Comparison of ENCODE assay signal across 15 mouse cellular contexts in genomic region chr6:137472129-137472528, GRCm38 (mm10).
DNase-seq lines count a peak whose midpoint lies in the region; ATAC-seq and TF ChIP-seq lines count a peak whose summit lies in the region.
"Had no signal": no experiment of that assay in that cellular context is flagged by ENCODE, and none has a peak within 500 bp of the region (broad histone marks: within the 10 kb centered on the region; RNA-seq: fewer than 3 reads in every experiment).

No protein-coding gene starts in this region.

- peaks cover 10% of the 10 kb centered on the region for H3K9me3 ChIP-seq in heart, embryonic 13.5 days
- no peaks in the 10 kb centered on the region for H3K9me3 ChIP-seq in hindbrain, embryonic 13.5 days
- 0 out of 2 replicates have a peak, but pooled peaks cover 5% of the 10 kb centered on the region for H3K9me3 ChIP-seq in neural tube, embryonic 12.5 days
- H3K9me3 ChIP-seq: limb, embryonic 15.5 days; lung, embryonic 15.5 days had no signal

- peak overlapping the region; percentile 96 for H3K27ac ChIP-seq in heart, embryonic 13.5 days (replicated peaks)
- H3K27ac ChIP-seq in hindbrain, embryonic 13.5 days: peak overlapping the region; percentile 4; the same call in 1 of the 2 replicates
- no peak overlapping the region for H3K27ac ChIP-seq in neural tube, embryonic 12.5 days
- H3K27ac ChIP-seq: kidney, postnatal 0 days; lung, embryonic 15.5 days had no signal

- DNase-seq in heart, postnatal 25 days (ENCODE audit: low spot score): no peak
- peak; percentile 80 for DNase-seq in brain, embryonic 14.5 days (ENCODE audit: low read depth)
- no peak for DNase-seq in thymus, postnatal 36 days
- DNase-seq in spleen, adult 12 weeks (ENCODE audit: low spot score): no peak
- DNase-seq: gastrocnemius, postnatal 25 days; heart, postnatal 4 days; thymus, postnatal 4 days had no signal

- H3K4me3 ChIP-seq in heart, embryonic 13.5 days: no peak overlapping the region
- no peak overlapping the region for H3K4me3 ChIP-seq in hindbrain, embryonic 13.5 days
- no peak overlapping the region for H3K4me3 ChIP-seq in neural tube, embryonic 12.5 days
- H3K4me3 ChIP-seq: erythroblast, embryonic 14.5 days; limb, embryonic 15.5 days; lung, embryonic 15.5 days had no signal

- H3K4me1 ChIP-seq in heart, embryonic 13.5 days: peaks cover 38% of the 10 kb centered on the region
- H3K4me1 ChIP-seq in hindbrain, embryonic 13.5 days (replicated peaks): peaks cover 19% of the 10 kb centered on the region
- H3K4me1 ChIP-seq in neural tube, embryonic 12.5 days: peaks cover 14% of the 10 kb centered on the region; the same call in 1 of the 2 replicates

- no peak for ATAC-seq in heart, embryonic 13.5 days (ENCODE audit: extremely low read depth, insufficient number of reproducible peaks, low FRiP score, low TSS enrichment)
- ATAC-seq in hindbrain, embryonic 13.5 days (ENCODE audit: low FRiP score): peak; percentile 60; the same call in 1 of the 2 replicates
- ATAC-seq in neural tube, embryonic 12.5 days (ENCODE audit: low FRiP score, low read depth): 0 out of 2 replicates have a peak, but pooled peaks have one; percentile 42
- ATAC-seq in megakaryocyte-erythroid progenitor cell, adult 5-6 weeks (replicated peaks; ENCODE audit: low FRiP score, low TSS enrichment, poor library complexity, severe bottlenecking): no peak

- H3K27me3 ChIP-seq in heart, embryonic 13.5 days (replicated peaks): no peaks in the 10 kb centered on the region
- H3K27me3 ChIP-seq in hindbrain, embryonic 13.5 days: no peaks in the 10 kb centered on the region
- H3K27me3 ChIP-seq in neural tube, embryonic 12.5 days (replicated peaks): no peaks in the 10 kb centered on the region
- H3K27me3 ChIP-seq: limb, embryonic 15.5 days; lung, embryonic 15.5 days had no signal

- H3K4me2 ChIP-seq in heart, embryonic 13.5 days: no peak overlapping the region
- H3K4me2 ChIP-seq in hindbrain, embryonic 13.5 days: no peak overlapping the region
- H3K4me2 ChIP-seq in neural tube, embryonic 12.5 days (replicated peaks): no peak overlapping the region
- H3K4me2 ChIP-seq: limb, embryonic 15.5 days; lung, embryonic 15.5 days had no signal

- intact Hi-C loops in heart, postnatal 25 days (cut with DNase I): no loop called here

- WGBS in heart, embryonic 13.5 days: 87% methylated on average over 9 of the region's 9 CpGs
- WGBS in hindbrain, embryonic 13.5 days: 51% methylated on average over 9 of the region's 9 CpGs
- 60% methylated on average over 9 of the region's 9 CpGs for WGBS in neural tube, embryonic 12.5 days

- peaks cover 13% of the 10 kb centered on the region for H3K36me3 ChIP-seq in heart, embryonic 13.5 days
- peaks cover 7% of the 10 kb centered on the region for H3K36me3 ChIP-seq in hindbrain, embryonic 13.5 days
- H3K36me3 ChIP-seq in neural tube, embryonic 12.5 days: no peaks in the 10 kb centered on the region

- no peak overlapping the region for H3K9ac ChIP-seq in heart, embryonic 13.5 days
- H3K9ac ChIP-seq in hindbrain, embryonic 13.5 days: no peak overlapping the region
- H3K9ac ChIP-seq in neural tube, embryonic 12.5 days: no peak overlapping the region
- H3K9ac ChIP-seq: limb, embryonic 15.5 days; lung, embryonic 15.5 days had no signal

- no peak for TF ChIP-seq CTCF in brain, embryonic 14.5 days (IDR thresholded peaks at IDR 0.05; ENCODE audit: borderline replicate concordance, extremely low read depth, insufficient read depth, insufficient read length)

- no peak for TF ChIP-seq POLR2A in brain, embryonic 14.5 days (IDR thresholded peaks at IDR 0.05; ENCODE audit: borderline replicate concordance, extremely low read depth, insufficient read depth, insufficient read length, poor library complexity, severe bottlenecking)

Comparison
In these comparisons a context has a peak if more than half of its experiments do, and no peak if none do; other contexts are left out.
1. ATAC-seq: peak in hindbrain, embryonic 13.5 days (single experiment) and neural tube, embryonic 12.5 days (single experiment); none in heart, embryonic 13.5 days (single experiment) and megakaryocyte-erythroid progenitor cell, adult 5-6 weeks (single experiment).